Mouse (Mus musculus) lung, postnatal 0 days (tissue): ENCODE measurements around the gene Lancl2.

Source experiments
- CTCF ChIP-seq: IDR thresholded peaks from 2 replicates; pipeline ENCODE4 v1.5.1; 2016; ENCODE audit warnings: antibody characterized with exemption, mild to moderate bottlenecking
- EP300 ChIP-seq: IDR thresholded peaks from 2 replicates; pipeline ENCODE4 v1.6.1; 2016; ENCODE audit warnings: antibody characterized with exemption, mild to moderate bottlenecking, control low read depth

GRCm38 (mm10) chr6:57744974-57745747 lies 42.8 kb downstream of the Lancl2 start:
- TF ChIP-seq CTCF: no peak
- TF ChIP-seq EP300: no peak
